Mouse (Mus musculus) heart, adult 2 months (tissue): ENCODE results near the gene Sprr2j-ps. TPM values are rescaled to one million over a fixed set of nuclear protein-coding genes. Genes with fewer than 3 reads are reported as not detected.

Experiments
- DNase-seq, 2 experiments: peaks; one replicate each; pipeline ENCODE4 v3.0.0; 2021
- H3K27ac ChIP-seq: fragments of 200-600 bp; 2 replicates; pipeline ENCODE4 v1.8.1; 2022
- H3K27me3 ChIP-seq: fragments of 200-500 bp; 2 replicates; pipeline ENCODE4 v1.6.1; 2012; ENCODE audit warnings: mild to moderate bottlenecking, low read length, inconsistent platforms, mixed read lengths; ENCODE audit not compliant: control insufficient read depth, insufficient read depth
- H3K36me3 ChIP-seq: fragments of 200-500 bp; 2 replicates; pipeline ENCODE4 v1.6.1; 2012; ENCODE audit warnings: low read length, inconsistent platforms; ENCODE audit not compliant: control insufficient read depth, insufficient read depth
- H3K4me1 ChIP-seq: fragments of 200-500 bp; 2 replicates; pipeline ENCODE4 v1.6.1; 2011; ENCODE audit warnings: low read length; ENCODE audit not compliant: control insufficient read depth, insufficient read depth
- H3K4me3 ChIP-seq: fragments of 200-600 bp; 2 replicates; pipeline ENCODE4 v1.8.1; 2022
- H3K79me2 ChIP-seq: fragments of 200-500 bp; replicated peaks from 2 replicates; pipeline ENCODE4 v1.6.1; 2012; ENCODE audit warnings: mild to moderate bottlenecking, inconsistent platforms, low read length, moderate library complexity, mixed read lengths; ENCODE audit not compliant: control insufficient read depth, insufficient read depth
- H3K9ac ChIP-seq: fragments of 200-500 bp; 2 replicates; pipeline ENCODE4 v1.6.1; 2012; ENCODE audit warnings: low read depth, mild to moderate bottlenecking, control low read depth, inconsistent platforms, low read length, mixed read lengths
- CTCF ChIP-seq: fragments of 200-600 bp; IDR thresholded peaks from 2 replicates; pipeline ENCODE4 v1.8.1; 2022; ENCODE audit warnings: antibody characterized with exemption, mild to moderate bottlenecking, moderate library complexity
- EP300 ChIP-seq: fragments of 200-500 bp; IDR thresholded peaks from 2 replicates; pipeline ENCODE4 v1.6.1; 2011; ENCODE audit warnings: low read depth, low read length, control low read depth; ENCODE audit not compliant: insufficient read depth
- POLR2A ChIP-seq: fragments of 200-500 bp; IDR thresholded peaks from 2 replicates; pipeline ENCODE4 v1.6.1; 2011; ENCODE audit warnings: mild to moderate bottlenecking, low read depth, low read length, control low read depth; ENCODE audit not compliant: insufficient read depth
- WGBS: fragments of 180-500 bp; shearing (Covaris S2); methylation state at CpG from one replicate; pipeline ENCODE4 v1.1.7; 2018; 5-methylcytosine and 5-hydroxymethylcytosine counted together
- intact Hi-C: fragments of 180-260 bp; cut with DNase I; formaldehyde crosslinking; loops from one replicate; pipeline ENCODE4 v1.15.1; 2025
- polyA plus RNA-seq: library from polyadenylated mRNA; depleted of rRNA; stranded (reverse); fragments of >200 nt; gene quantifications from 2 replicates; pipeline ENCODE4 v1.2.3, GENCODE M21; 2012; rRNA removed
- total RNA-seq, 2 experiments: library from RNA; stranded (reverse); gene quantifications; 2 replicates each; pipeline ENCODE4 v1.2.3; 2021

The Sprr2j-ps gene
- total and polyA plus RNA-seq, 3 experiments: not detected

GRCm38 (mm10) chr3:92432282-92432681 lies 14.4 kb downstream of the Sprr2j-ps start, which contains the start of gene Sprr2k:
Sprr2k (plus strand) TSS chr3:92432582.
- Histone ChIP-seq H3K9ac (no peak within 1 kb of the TSS), H3K4me3 (no peak within 1 kb of the TSS), H3K79me2 (no peaks in the 10 kb centered on the region), H3K27ac (no peak within 1 kb of the TSS), H3K4me1 (no peaks in the 10 kb centered on the region), H3K27me3 (no peaks in the 10 kb centered on the region), H3K36me3 (no peaks in the 10 kb centered on the region)
- TF ChIP-seq POLR2A (no peak), CTCF (no peak), EP300 (no peak)
- WGBS: 71% methylated on average over 2 of the region's 2 CpGs
- DNase-seq: no peak
- intact Hi-C loops: no loop called here

GRCm38 (mm10) chr3:92438689-92439088 lies 20.8 kb downstream of the Sprr2j-ps start, which contains the start of gene Sprr1b:
Sprr1b (minus strand) TSS chr3:92438789.
- H3K27ac ChIP-seq: no peak within 1 kb of the TSS
- no peak for DNase-seq
- no peaks in the 10 kb centered on the region for H3K36me3 ChIP-seq
- no peaks in the 10 kb centered on the region for H3K4me1 ChIP-seq
- TF ChIP-seq POLR2A: no peak
- WGBS: 89% methylated on average over 3 of the region's 3 CpGs
- H3K9ac ChIP-seq: no peak within 1 kb of the TSS
- intact Hi-C loops: no loop called here
- no peaks in the 10 kb centered on the region for H3K79me2 ChIP-seq
- H3K4me3 ChIP-seq: no peak within 1 kb of the TSS
- no peaks in the 10 kb centered on the region for H3K27me3 ChIP-seq

DNA sequence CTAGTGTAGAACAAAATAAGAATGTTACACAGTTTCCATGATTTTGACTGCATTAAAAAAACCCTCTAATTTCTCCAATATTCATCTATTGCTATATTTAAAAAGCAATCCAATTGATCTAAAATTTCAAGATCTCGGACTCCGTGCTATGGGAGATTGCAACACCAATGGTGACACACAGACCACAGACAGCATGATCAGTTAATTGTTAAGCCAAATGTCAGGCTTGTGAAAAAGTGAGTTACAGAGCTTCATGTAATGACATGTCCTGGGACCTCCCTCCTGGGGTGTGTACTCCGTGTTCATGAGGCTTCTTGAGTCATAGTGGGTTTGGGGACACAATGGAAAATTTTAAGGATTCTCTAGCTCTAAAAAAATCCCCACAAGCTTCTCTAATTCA lies 22.3 kb downstream of the Sprr2j-ps start:
- Histone ChIP-seq H3K4me1 (no peaks in the 10 kb centered on the region), H3K27me3 (no peaks in the 10 kb centered on the region), H3K79me2 (no peaks in the 10 kb centered on the region), H3K4me3 (no peak overlapping the region), H3K27ac (no peak overlapping the region), H3K36me3 (no peaks in the 10 kb centered on the region), H3K9ac (no peak overlapping the region)
- intact Hi-C loops: no loop called here
- DNase-seq: no peak
- 81% methylated on average over 3 of the region's 3 CpGs for WGBS
- no peak for TF ChIP-seq POLR2A
- TF ChIP-seq CTCF: no peak
- no peak for TF ChIP-seq EP300

GRCm38 (mm10) chr3:92455151-92455550 lies 37.3 kb downstream of the Sprr2j-ps start:
- no peaks in the 10 kb centered on the region for H3K79me2 ChIP-seq
- no peak overlapping the region for H3K27ac ChIP-seq
- DNase-seq: no peak
- H3K4me3 ChIP-seq: no peak overlapping the region
- H3K36me3 ChIP-seq: no peaks in the 10 kb centered on the region
- 65% methylated on average over 5 of the region's 5 CpGs for WGBS
- TF ChIP-seq POLR2A (no peak), CTCF (no peak), EP300 (no peak)
- H3K9ac ChIP-seq: no peak overlapping the region
- no peaks in the 10 kb centered on the region for H3K27me3 ChIP-seq
- H3K4me1 ChIP-seq: no peaks in the 10 kb centered on the region
- intact Hi-C loops: no loop called here

- 40% methylated on average over 2 of the region's 2 CpGs for WGBS
- TF ChIP-seq CTCF: no peak
- no peak for TF ChIP-seq EP300
- TF ChIP-seq POLR2A: no peak
- H3K27ac ChIP-seq: no peak within 1 kb of the TSS
- no peaks in the 10 kb centered on the region for H3K27me3 ChIP-seq
- no peaks in the 10 kb centered on the region for H3K36me3 ChIP-seq
- H3K4me1 ChIP-seq: no peaks in the 10 kb centered on the region
- intact Hi-C loops: no loop called here
- H3K9ac ChIP-seq: no peak within 1 kb of the TSS
- no peak for DNase-seq
- H3K4me3 ChIP-seq: no peak within 1 kb of the TSS
- H3K79me2 ChIP-seq: no peaks in the 10 kb centered on the region
These were observed 40.7 kb downstream of the Sprr2j-ps start, which contains the start of gene Sprr3 for GRCm38 (mm10) chr3:92458620-92459019. Sprr3 (minus strand) TSS chr3:92458720.

DNA sequence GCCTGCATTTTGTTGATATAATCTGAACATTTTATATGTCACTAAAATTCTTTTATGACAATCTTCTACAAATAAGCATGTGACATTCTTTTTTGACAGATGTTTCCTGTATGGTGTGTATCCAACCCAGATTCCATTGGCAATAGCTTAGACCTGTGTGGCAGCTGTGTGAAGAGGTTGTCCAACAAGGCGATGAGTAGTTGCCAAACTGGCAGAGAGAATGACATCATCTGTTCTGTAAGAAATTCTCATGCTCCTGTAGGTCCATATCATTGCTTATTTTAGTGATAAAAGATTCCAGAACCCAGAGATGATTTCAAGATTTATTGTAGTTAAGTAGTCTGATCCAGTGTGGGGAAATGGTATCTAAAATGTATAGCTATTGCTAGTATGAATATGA lies 48.7 kb downstream of the Sprr2j-ps start:
- H3K27me3 ChIP-seq: no peaks in the 10 kb centered on the region
- H3K27ac ChIP-seq: no peak overlapping the region
- H3K9ac ChIP-seq: no peak overlapping the region
- intact Hi-C loops: no loop called here
- H3K4me3 ChIP-seq: no peak overlapping the region
- H3K36me3 ChIP-seq: no peaks in the 10 kb centered on the region
- TF ChIP-seq POLR2A (no peak), CTCF (no peak), EP300 (no peak)
- no peaks in the 10 kb centered on the region for H3K79me2 ChIP-seq
- WGBS: 53% methylated on average over 1 of the region's 1 CpGs
- no peak for DNase-seq
- H3K4me1 ChIP-seq: no peaks in the 10 kb centered on the region

DNA sequence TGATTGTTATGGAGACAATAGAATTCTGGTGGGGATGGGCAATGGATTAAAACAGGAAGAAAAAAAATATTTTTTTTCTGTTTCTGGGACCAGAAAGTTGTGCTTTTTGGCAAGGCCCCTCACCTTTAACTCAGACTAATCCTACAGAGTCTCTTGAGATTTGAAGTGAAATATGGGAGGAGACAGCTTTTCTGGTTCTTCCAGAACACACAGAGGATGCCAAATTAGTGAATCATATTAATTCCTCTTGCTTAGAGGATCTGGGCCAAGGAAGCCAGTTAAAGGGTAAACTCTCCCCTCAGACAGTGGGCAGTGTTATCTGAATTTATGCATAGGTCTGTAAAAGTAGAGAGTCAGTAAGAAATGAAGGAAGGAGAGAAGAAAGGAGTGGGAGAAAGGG lies 49.5 kb downstream of the Sprr2j-ps start:
- H3K79me2 ChIP-seq: no peaks in the 10 kb centered on the region
- no peak for DNase-seq
- no peak overlapping the region for H3K27ac ChIP-seq
- H3K4me3 ChIP-seq: no peak overlapping the region
- no peak overlapping the region for H3K9ac ChIP-seq
- intact Hi-C loops: no loop called here
- no peaks in the 10 kb centered on the region for H3K36me3 ChIP-seq
- no peaks in the 10 kb centered on the region for H3K27me3 ChIP-seq
- no peak for TF ChIP-seq CTCF
- no peak for TF ChIP-seq POLR2A
- TF ChIP-seq EP300: no peak
- H3K4me1 ChIP-seq: no peaks in the 10 kb centered on the region

Other genes starting within 250 kb of the Sprr2j-ps start
- not detected for gene Sprr2a1, start 202.3 kb upstream of the Sprr2j-ps start, total RNA-seq
- not detected in 2 replicates for gene Sprr2a1, start 202.3 kb upstream of the Sprr2j-ps start, polyA plus RNA-seq
- 1 to 10 TPM in 1 of 2 experiments, under 1 TPM in 1; 0.43 to 1.1 TPM for gene Sprr2a2, start 202.2 kb upstream of the Sprr2j-ps start, total RNA-seq
- gene Sprr2a2, start 202.2 kb upstream of the Sprr2j-ps start, polyA plus RNA-seq: 5.7 and 5.8 TPM in 2 replicates
- not detected for gene Sprr2a3, start 132.7 kb upstream of the Sprr2j-ps start, total RNA-seq
- 0.18 TPM in 2 replicates for gene Sprr2a3, start 132.7 kb upstream of the Sprr2j-ps start, polyA plus RNA-seq
- gene Sprr2b, start 101.5 kb upstream of the Sprr2j-ps start, total RNA-seq: not detected
- not detected in 2 replicates for gene Sprr2b, start 101.5 kb upstream of the Sprr2j-ps start, polyA plus RNA-seq
- not detected for gene Sprr2d, start 78.9 kb upstream of the Sprr2j-ps start, total RNA-seq
- not detected in 2 replicates for gene Sprr2d, start 78.9 kb upstream of the Sprr2j-ps start, polyA plus RNA-seq
- gene Sprr2e, start 65.9 kb upstream of the Sprr2j-ps start, total RNA-seq: not detected
- gene Sprr2e, start 65.9 kb upstream of the Sprr2j-ps start, polyA plus RNA-seq: not detected in 2 replicates
- not detected for gene Sprr2f, start 52.9 kb upstream of the Sprr2j-ps start, total RNA-seq
- not detected in 2 replicates for gene Sprr2f, start 52.9 kb upstream of the Sprr2j-ps start, polyA plus RNA-seq
- not detected for gene Sprr2h, start 32.4 kb upstream of the Sprr2j-ps start, total RNA-seq
- gene Sprr2h, start 32.4 kb upstream of the Sprr2j-ps start, polyA plus RNA-seq: not detected in 2 replicates
- not detected for gene Sprr2i, start 10.1 kb upstream of the Sprr2j-ps start, total RNA-seq
- gene Sprr2i, start 10.1 kb upstream of the Sprr2j-ps start, polyA plus RNA-seq: not detected in 2 replicates
- gene Gm9774, start 11.3 kb downstream of the Sprr2j-ps start, total RNA-seq: 1 to 10 TPM; 3.3 to 3.5 TPM
- gene Gm9774, start 11.3 kb downstream of the Sprr2j-ps start, polyA plus RNA-seq: 4.6 and 4.7 TPM in 2 replicates
- gene Sprr2k, start 14.5 kb downstream of the Sprr2j-ps start, total RNA-seq: not detected
- gene Sprr2k, start 14.5 kb downstream of the Sprr2j-ps start, polyA plus RNA-seq: not detected in 2 replicates
- gene Sprr1b, start 20.7 kb downstream of the Sprr2j-ps start, total RNA-seq: not detected
- gene Sprr1b, start 20.7 kb downstream of the Sprr2j-ps start, polyA plus RNA-seq: not detected in 2 replicates
- gene Sprr3, start 40.6 kb downstream of the Sprr2j-ps start, total RNA-seq: not detected
- gene Sprr3, start 40.6 kb downstream of the Sprr2j-ps start, polyA plus RNA-seq: not detected in 2 replicates
- gene Sprr1a, start 67.8 kb downstream of the Sprr2j-ps start, total RNA-seq: not detected
- gene Sprr1a, start 67.8 kb downstream of the Sprr2j-ps start, polyA plus RNA-seq: 0.66 TPM in 1 of 2 replicates, not detected in the other
- gene Sprr4, start 82.4 kb downstream of the Sprr2j-ps start, total RNA-seq: not detected
- gene Sprr4, start 82.4 kb downstream of the Sprr2j-ps start, polyA plus RNA-seq: not detected in 2 replicates
- not detected for gene 2310046K23Rik, start 116.4 kb downstream of the Sprr2j-ps start, total RNA-seq
- not detected in 2 replicates for gene 2310046K23Rik, start 116.4 kb downstream of the Sprr2j-ps start, polyA plus RNA-seq
- gene Ivl, start 155.7 kb downstream of the Sprr2j-ps start, total RNA-seq: not detected
- not detected in 2 replicates for gene Ivl, start 155.7 kb downstream of the Sprr2j-ps start, polyA plus RNA-seq
- gene Smcp, start 170.9 kb downstream of the Sprr2j-ps start, total RNA-seq: not detected
- gene Smcp, start 170.9 kb downstream of the Sprr2j-ps start, polyA plus RNA-seq: 0.86 and 0.91 TPM in 2 replicates
- gene 2210017I01Rik, start 189.4 kb downstream of the Sprr2j-ps start, total RNA-seq: not detected
- not detected in 2 replicates for gene 2210017I01Rik, start 189.4 kb downstream of the Sprr2j-ps start, polyA plus RNA-seq
- gene Lce6a, start 203.6 kb downstream of the Sprr2j-ps start, total RNA-seq: not detected
- not detected in 2 replicates for gene Lce6a, start 203.6 kb downstream of the Sprr2j-ps start, polyA plus RNA-seq
- gene Lce1a1, start 230.2 kb downstream of the Sprr2j-ps start, total RNA-seq: not detected
- gene Lce1a1, start 230.2 kb downstream of the Sprr2j-ps start, polyA plus RNA-seq: not detected in 2 replicates
- gene Lce1b, start 238.8 kb downstream of the Sprr2j-ps start, total RNA-seq: not detected
- not detected in 2 replicates for gene Lce1b, start 238.8 kb downstream of the Sprr2j-ps start, polyA plus RNA-seq